Mouse (Mus musculus) layer of hippocampus, adult 18-20 months (tissue): ENCODE results near the gene Ptpn6. TPM values are rescaled to one million over a fixed set of nuclear protein-coding genes. Genes with fewer than 3 reads are reported as not detected.
"Not testable (repeated sequence)": the region's sequence is repeated elsewhere in the genome, so short reads cannot be mapped to it uniquely, and the experiment has no call there.

Experiments used
- DNase-seq, 2 experiments: peaks; one replicate each; pipeline ENCODE4 v3.0.0; 2022; ENCODE audit warnings: low spot score in 2 of 2
- total RNA-seq, 2 experiments: library from RNA; stranded (reverse); gene quantifications; 2 replicates each; pipeline ENCODE4 v1.2.3; 2021

Gene Ptpn6
- total RNA-seq, 2 experiments from 2014 or later = 4.1 to 4.6 TPM

- peak in 1 of 2 experiments; percentile 46 for DNase-seq
Measured at GRCm38 (mm10) chr6:124701338-124701737, 37.2 kb downstream of the Ptpn6 start.

- peak; percentile 54 to 75 for DNase-seq
Measured at GRCm38 (mm10) chr6:124699962-124700610, 38.4 kb downstream of the Ptpn6 start.

GRCm38 (mm10) chr6:124699366-124699765 is 39.1 kb downstream of the Ptpn6 start:
- DNase-seq = no peak

- no peak for DNase-seq
Measured at GRCm38 (mm10) chr6:124698751-124699150, 39.8 kb downstream of the Ptpn6 start.

- no peak for DNase-seq
Measured at GRCm38 (mm10) chr6:124696441-124697150, 41.9 kb downstream of the Ptpn6 start.

GRCm38 (mm10) chr6:124694166-124694955 is 44.2 kb downstream of the Ptpn6 start:
- DNase-seq = peak in 1 of 2 experiments; percentile 73

- no peak for DNase-seq
Measured at GRCm38 (mm10) chr6:124693243-124693981, 45.1 kb downstream of the Ptpn6 start.

GRCm38 (mm10) chr6:124690517-124690916 is 48.0 kb downstream of the Ptpn6 start:
- no peak for DNase-seq

- DNase-seq = no peak
Measured at GRCm38 (mm10) chr6:124689011-124689410, 49.5 kb downstream of the Ptpn6 start.

- DNase-seq = no peak
Measured at GRCm38 (mm10) chr6:124688151-124688758, 50.3 kb downstream of the Ptpn6 start.

- not testable (repeated sequence) for DNase-seq
Measured at GRCm38 (mm10) chr6:124686644-124687043, 51.9 kb downstream of the Ptpn6 start.

- no peak for DNase-seq
Measured at GRCm38 (mm10) chr6:124685606-124686386, 52.7 kb downstream of the Ptpn6 start.

GRCm38 (mm10) chr6:124683591-124684417 is 54.7 kb downstream of the Ptpn6 start:
- DNase-seq = no peak

GRCm38 (mm10) chr6:124682291-124682690 is 56.2 kb downstream of the Ptpn6 start:
- DNase-seq = not testable (repeated sequence)

GRCm38 (mm10) chr6:124679486-124679885 is 59.0 kb downstream of the Ptpn6 start:
- DNase-seq = no peak

GRCm38 (mm10) chr6:124678769-124679168 is 59.7 kb downstream of the Ptpn6 start:
- no peak for DNase-seq

GRCm38 (mm10) chr6:124676171-124676570 is 62.3 kb downstream of the Ptpn6 start:
- no peak for DNase-seq

GRCm38 (mm10) chr6:124674591-124674990 is 63.9 kb downstream of the Ptpn6 start:
- no peak for DNase-seq

GRCm38 (mm10) chr6:124673619-124674018 is 64.9 kb downstream of the Ptpn6 start:
- DNase-seq = peak in 1 of 2 experiments; percentile 44
